Mouse (Mus musculus): Measurements from ENCODE around the gene Cep41.

- TF ChIP-seq CTCF (IDR thresholded peaks at IDR 0.05; ENCODE audit: borderline replicate concordance, insufficient read depth, low read depth, low read length) (no peak), POLR2A (IDR thresholded peaks at IDR 0.05; ENCODE audit: borderline replicate concordance, insufficient read depth, low read length) (no peak)
Observed at GRCm38 (mm10) chr6:30714891-30715471, 21.4 kb upstream of the Cep41 start.
